Mouse (Mus musculus) megakaryocyte, adult 5-6 weeks (primary cell): Measurements from ENCODE around the gene Pkig. TPM values are rescaled to one million over a fixed set of nuclear protein-coding genes. Genes with fewer than 3 reads are reported as not detected.

Experiments
- ATAC-seq: 2 replicates; pipeline ENCODE4 v1.8.0; 2016; ENCODE audit warnings: mild to moderate bottlenecking, inconsistent platforms; ENCODE audit not compliant: poor library complexity, severe bottlenecking
- total RNA-seq, 2 experiments: library from RNA; stranded (forward) in 1 of 2; stranded (reverse) in 1 of 2; fragments of 153-499, 151-499 nt in 1 of 2; fragments of 221-1000, 200-1000 nt in 1 of 2; gene quantifications; 2 replicates each; pipeline versions ENCODE4 v1.2.3 to v1.2.4; 2015 to 2017

The Pkig gene
- total RNA-seq, 2 experiments from 2014 or later, result 36.8 to 47.7 TPM

- peak; percentile 51 for ATAC-seq
Measured at GRCm38 (mm10) chr2:163743357-163743756, 85.2 kb downstream of the Pkig start.

GRCm38 (mm10) chr2:163744801-163745570 lies 86.8 kb downstream of the Pkig start:
- peak; percentile 36 for ATAC-seq

GRCm38 (mm10) chr2:163749647-163750611 lies 91.7 kb downstream of the Pkig start, which contains the start of gene Ada:
TSS of gene Ada (minus strand) at chr2:163750239.
- peak; percentile 67 for ATAC-seq

GRCm38 (mm10) chr2:163754228-163754627 lies 96.0 kb downstream of the Pkig start:
- peak; percentile 55 for ATAC-seq

- ATAC-seq, result no peak
Measured at GRCm38 (mm10) chr2:163756723-163757122, 98.5 kb downstream of the Pkig start.

GRCm38 (mm10) chr2:163758146-163758545 lies 100.0 kb downstream of the Pkig start:
- ATAC-seq, result no peak

GRCm38 (mm10) chr2:163760589-163760988 lies 102.4 kb downstream of the Pkig start:
- peak; percentile 44; the same call in 1 of the 2 replicates for ATAC-seq

- ATAC-seq, result peak; percentile 72
Measured at GRCm38 (mm10) chr2:163761402-163761801, 103.2 kb downstream of the Pkig start.

GRCm38 (mm10) chr2:163766261-163766660 lies 108.1 kb downstream of the Pkig start:
- peak; percentile 66 for ATAC-seq

- ATAC-seq, result no peak
Measured at GRCm38 (mm10) chr2:163766890-163767289, 108.7 kb downstream of the Pkig start.

GRCm38 (mm10) chr2:163770731-163771130 lies 112.5 kb downstream of the Pkig start:
- ATAC-seq, result no peak

Other genes with a start within 250 kb of the Pkig start
- 85.9 and 98.4 TPM in 2 replicates for gene Oser1, start 233.7 kb upstream of the Pkig start, total RNA-seq (2015)
- gene Oser1, start 233.7 kb upstream of the Pkig start, total RNA-seq (2017), result 93.7 and 107 TPM in 2 replicates
- gene Gdap1l1, start 219.9 kb upstream of the Pkig start, total RNA-seq (2015), result not detected in 2 replicates
- not detected in 2 replicates for gene Gdap1l1, start 219.9 kb upstream of the Pkig start, total RNA-seq (2017)
- gene Fitm2, start 185.8 kb upstream of the Pkig start, total RNA-seq (2015), result 0.36 and 1.1 TPM in 2 replicates
- gene Fitm2, start 185.8 kb upstream of the Pkig start, total RNA-seq (2017), result 0.94 and 1.7 TPM in 2 replicates
- not detected in 2 replicates for gene R3hdml, start 166.1 kb upstream of the Pkig start, total RNA-seq (2015)
- gene R3hdml, start 166.1 kb upstream of the Pkig start, total RNA-seq (2017), result not detected in 2 replicates
- not detected in 2 replicates for gene Hnf4a, start 151.6 kb upstream of the Pkig start, total RNA-seq (2015)
- gene Hnf4a, start 151.6 kb upstream of the Pkig start, total RNA-seq (2017), result not detected in 2 replicates
- gene Ttpal, start 56.1 kb upstream of the Pkig start, total RNA-seq (2015), result 12.6 and 16.6 TPM in 2 replicates
- 8.8 and 14.4 TPM in 2 replicates for gene Ttpal, start 56.1 kb upstream of the Pkig start, total RNA-seq (2017)
- gene Serinc3, start 13.3 kb upstream of the Pkig start, total RNA-seq (2015), result 797 and 809 TPM in 2 replicates
- 623 and 641 TPM in 2 replicates for gene Serinc3, start 13.3 kb upstream of the Pkig start, total RNA-seq (2017)
- 3.7 and 5.3 TPM in 2 replicates for gene Ada, start 91.9 kb downstream of the Pkig start, total RNA-seq (2015)
- gene Ada, start 91.9 kb downstream of the Pkig start, total RNA-seq (2017), result 6.1 and 7.6 TPM in 2 replicates
- gene Ccn5, start 162.5 kb downstream of the Pkig start, total RNA-seq (2015), result 0.27 TPM in 1 of 2 replicates, not detected in the other
- 0.59 and 1.5 TPM in 2 replicates for gene Ccn5, start 162.5 kb downstream of the Pkig start, total RNA-seq (2017)
- gene Kcnk15, start 195.3 kb downstream of the Pkig start, total RNA-seq (2015), result not detected in 2 replicates
- not detected in 2 replicates for gene Kcnk15, start 195.3 kb downstream of the Pkig start, total RNA-seq (2017)